Mouse (Mus musculus): Measurements from ENCODE around the gene Lrg1.

- TF ChIP-seq POLR2A (IDR thresholded peaks at IDR 0.05; ENCODE audit: low read depth, low read length), result no peak
- TF ChIP-seq CTCF (IDR thresholded peaks at IDR 0.05; ENCODE audit: extremely low read depth, insufficient read depth, insufficient read length, insufficient replicate concordance), result no peak
Measured at GRCm38 (mm10) chr17:56121826-56122225, at the start of gene Lrg1.
